Mouse (Mus musculus) heart, embryonic 14.5 days (tissue): ENCODE results near the gene Glud1. TPM values are rescaled to one million over a fixed set of nuclear protein-coding genes. Genes with fewer than 3 reads are reported as not detected.

Source experiments
- ATAC-seq: fragments of 200-750 bp; cut with Nextera tagmentation; 2 replicates; pipeline ENCODE4 v1.8.0; 2017; ENCODE audit warnings: low read depth, moderate TSS enrichment; ENCODE audit not compliant: insufficient number of reproducible peaks, insufficient read depth, low FRiP score
- H3K27ac ChIP-seq, 2 experiments: fragments of 200-500 bp in 1 of 2; fragments of 300-500 bp in 1 of 2; sonication (generic) in 1 of 2; replicated peaks in 1 of 2; 2 replicates each; pipeline ENCODE4 v1.5.1; 2012 to 2014; ENCODE audit warnings: low read depth in 2 of 2, low read length in 2 of 2, control low read depth in 1 of 2, mild to moderate bottlenecking in 1 of 2, mixed read lengths in 1 of 2; ENCODE audit not compliant: control insufficient read depth in 1 of 2, insufficient read depth in 1 of 2
- H3K27me3 ChIP-seq: fragments of 300-500 bp; sonication (generic); 2 replicates; pipeline ENCODE4 v1.6.1; 2014; ENCODE audit warnings: mild to moderate bottlenecking, low read length, control low read depth; ENCODE audit not compliant: control insufficient read depth, insufficient read depth
- H3K36me3 ChIP-seq: fragments of 300-500 bp; sonication (generic); 2 replicates; pipeline ENCODE4 v1.6.1; 2014; ENCODE audit warnings: mild to moderate bottlenecking, control low read depth, low read length, mixed read lengths; ENCODE audit not compliant: control insufficient read depth, insufficient read depth
- H3K4me1 ChIP-seq, 2 experiments: fragments of 200-500 bp in 1 of 2; fragments of 300-500 bp in 1 of 2; sonication (generic) in 1 of 2; 2 replicates each; pipeline ENCODE4 v1.6.1; 2012 to 2014; ENCODE audit warnings: low read length in 2 of 2, control low read depth in 1 of 2, mixed read lengths in 1 of 2; ENCODE audit not compliant: control insufficient read depth in 2 of 2, insufficient read depth in 2 of 2
- H3K4me2 ChIP-seq: fragments of 300-500 bp; sonication (generic); 2 replicates; pipeline ENCODE4 v1.6.1; 2014; ENCODE audit warnings: mild to moderate bottlenecking, low read length
- H3K4me3 ChIP-seq, 2 experiments: fragments of 200-500 bp in 1 of 2; fragments of 300-500 bp in 1 of 2; sonication (generic) in 1 of 2; 2 replicates each; pipeline ENCODE4 v1.5.1; 2012 to 2014; ENCODE audit warnings: low read length in 2 of 2, mild to moderate bottlenecking in 2 of 2, control low read depth in 1 of 2, low read depth in 1 of 2, moderate library complexity in 1 of 2; ENCODE audit not compliant: control insufficient read depth in 1 of 2, insufficient read depth in 1 of 2
- H3K9ac ChIP-seq: fragments of 300-500 bp; sonication (generic); 2 replicates; pipeline ENCODE4 v1.6.1; 2014; ENCODE audit warnings: mild to moderate bottlenecking, low read length
- H3K9me3 ChIP-seq: fragments of 300-500 bp; sonication (generic); 2 replicates; pipeline ENCODE4 v1.6.1; 2016; ENCODE audit warnings: low read length, control low read depth; ENCODE audit not compliant: control insufficient read depth
- WGBS: fragments of 180-500 bp; shearing (Covaris S2); extraction: QIAGEN DNeasy Blood & Tissue Kit; methylation state at CpG from one replicate; pipeline ENCODE4 v1.1.7; 2014; 5-methylcytosine and 5-hydroxymethylcytosine counted together
- polyA plus RNA-seq: library from polyadenylated mRNA; unstranded; fragments of >200 nt; fragmentation: Nextera tagmentation; extraction: Ambion mirVana; gene quantifications from 2 replicates; pipeline ENCODE4 v1.2.1, GENCODE M21; 2014

The Glud1 gene
- polyA plus RNA-seq, 1 experiment from 2014 or later, result 68.0 TPM

DNA sequence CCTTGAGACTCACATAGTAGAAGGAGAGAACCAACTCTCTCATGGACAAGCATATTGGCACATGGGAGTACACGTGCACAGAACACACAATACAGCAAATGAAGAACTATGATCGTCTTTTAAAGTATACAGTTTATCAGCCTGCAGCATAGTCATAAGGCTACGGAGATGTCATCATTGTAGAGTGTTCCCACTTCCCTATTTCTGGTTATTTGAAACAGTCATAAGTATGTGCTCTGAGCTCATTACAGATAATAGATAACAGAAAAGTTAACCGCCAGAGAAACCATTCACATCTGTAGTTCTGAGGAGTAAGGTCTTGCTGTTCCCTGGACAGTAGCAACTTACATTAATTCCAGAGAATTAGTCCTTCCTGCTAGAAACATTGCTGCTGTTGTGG is 32.6 kb downstream of the Glud1 start:
- H3K9me3 ChIP-seq, result no peaks in the 10 kb centered on the region
- H3K9ac ChIP-seq, result no peak overlapping the region
- H3K36me3 ChIP-seq, result peaks cover 64% of the 10 kb centered on the region
- no peak overlapping the region for H3K4me3 ChIP-seq
- no peaks in the 10 kb centered on the region for H3K27me3 ChIP-seq
- H3K4me1 ChIP-seq, result no peaks in the 10 kb centered on the region
- no peak for ATAC-seq
- H3K27ac ChIP-seq, result no peak overlapping the region
- 82% methylated on average over 4 of the region's 4 CpGs for WGBS
- no peak overlapping the region for H3K4me2 ChIP-seq

DNA sequence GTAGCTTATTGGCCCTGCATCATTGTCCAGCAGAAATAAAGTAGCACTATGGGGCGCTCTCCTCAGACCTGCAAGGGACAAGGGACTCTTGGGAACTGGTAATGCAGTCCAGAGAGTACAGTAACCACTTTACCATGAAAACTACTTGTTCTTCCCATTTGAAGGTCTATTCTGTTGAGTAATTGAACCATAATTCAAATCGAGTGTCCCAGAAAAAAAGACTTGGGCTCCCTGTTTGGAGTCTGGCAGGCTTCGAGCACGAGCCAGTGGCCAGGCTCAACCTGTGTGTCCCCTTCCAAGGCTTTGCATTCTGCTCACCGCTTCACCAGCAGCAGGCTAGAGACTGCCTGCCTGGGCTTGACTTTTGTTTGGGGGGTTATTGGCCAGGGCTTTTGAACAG is 33.8 kb downstream of the Glud1 start:
- Histone ChIP-seq H3K27me3 (no peaks in the 10 kb centered on the region), H3K9ac (no peak overlapping the region), H3K9me3 (no peaks in the 10 kb centered on the region), H3K36me3 (peaks cover 52% of the 10 kb centered on the region), H3K4me3 (no peak overlapping the region), H3K4me1 (no peaks in the 10 kb centered on the region), H3K27ac (no peak overlapping the region), H3K4me2 (no peak overlapping the region)
- WGBS, result 91% methylated on average over 5 of the region's 5 CpGs
- ATAC-seq, result no peak

DNA sequence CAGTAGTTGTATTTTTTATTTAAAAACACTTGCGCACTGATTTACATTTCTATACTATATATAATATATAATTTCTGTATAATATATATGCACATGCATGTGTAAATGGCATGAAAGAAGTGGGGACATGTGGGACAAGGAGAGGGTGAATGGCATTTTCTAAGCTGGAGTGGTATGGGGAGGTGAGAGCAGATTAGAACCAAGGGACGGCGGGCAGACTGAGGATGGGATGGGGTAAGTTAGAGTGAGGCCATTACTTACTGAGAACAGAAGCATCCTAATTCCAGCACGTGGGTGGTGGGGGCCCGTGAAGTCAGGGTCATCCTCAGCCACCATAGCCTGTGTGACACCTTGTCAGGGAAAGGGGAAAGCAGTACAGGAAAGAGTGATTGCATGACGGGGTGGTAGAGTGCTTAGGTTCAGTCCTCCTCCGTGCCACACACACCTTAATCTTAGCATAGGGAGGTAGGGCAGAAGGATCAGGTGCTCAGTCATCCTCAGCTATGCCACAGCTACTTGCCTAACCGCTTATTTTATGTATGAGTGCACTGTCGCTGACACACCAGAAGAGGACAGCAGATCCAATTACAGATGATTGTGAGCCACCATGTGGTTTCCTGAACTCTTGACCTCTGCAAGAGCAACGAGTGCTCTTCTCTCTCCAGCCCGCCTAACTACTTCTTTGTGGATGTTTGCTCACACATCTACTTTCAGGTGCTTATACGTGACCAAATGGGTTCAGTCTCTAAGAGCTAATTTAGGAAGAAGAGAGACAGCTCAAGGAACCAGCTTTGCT is 35.4 kb downstream of the Glud1 start:
- Histone ChIP-seq H3K36me3 (peaks cover 39% of the 10 kb centered on the region), H3K27ac (no peak overlapping the region), H3K9me3 (no peaks in the 10 kb centered on the region), H3K27me3 (no peaks in the 10 kb centered on the region), H3K4me3 (no peak overlapping the region), H3K4me1 (no peaks in the 10 kb centered on the region), H3K9ac (no peak overlapping the region), H3K4me2 (no peak overlapping the region)
- no peak for ATAC-seq
- 60% methylated on average over 12 of the region's 12 CpGs for WGBS

DNA sequence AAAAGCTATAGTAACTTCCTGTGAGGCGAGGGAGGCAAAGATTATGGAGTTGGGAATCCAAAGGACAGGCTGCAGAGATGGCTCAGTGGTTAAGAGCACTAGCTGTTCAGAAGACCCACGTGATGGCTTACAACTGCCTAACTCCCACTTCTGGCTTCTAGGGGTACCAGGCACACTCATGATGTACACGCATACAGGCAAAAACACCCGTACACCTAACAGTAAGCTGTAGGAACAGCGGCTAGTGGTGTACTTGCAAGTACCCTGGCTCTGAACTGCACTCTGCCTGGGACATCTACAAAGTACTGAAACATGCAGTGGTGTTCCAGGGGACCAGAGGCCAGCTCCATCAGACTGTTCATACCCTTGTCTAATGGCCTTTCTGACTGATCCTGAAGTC is 36.6 kb downstream of the Glud1 start:
- Histone ChIP-seq H3K36me3 (peaks cover 27% of the 10 kb centered on the region), H3K4me1 (no peaks in the 10 kb centered on the region), H3K27ac (no peak overlapping the region), H3K9ac (no peak overlapping the region), H3K27me3 (no peaks in the 10 kb centered on the region), H3K4me2 (no peak overlapping the region), H3K9me3 (no peaks in the 10 kb centered on the region), H3K4me3 (no peak overlapping the region)
- WGBS, result 89% methylated on average over 5 of the region's 5 CpGs
- no peak for ATAC-seq

DNA sequence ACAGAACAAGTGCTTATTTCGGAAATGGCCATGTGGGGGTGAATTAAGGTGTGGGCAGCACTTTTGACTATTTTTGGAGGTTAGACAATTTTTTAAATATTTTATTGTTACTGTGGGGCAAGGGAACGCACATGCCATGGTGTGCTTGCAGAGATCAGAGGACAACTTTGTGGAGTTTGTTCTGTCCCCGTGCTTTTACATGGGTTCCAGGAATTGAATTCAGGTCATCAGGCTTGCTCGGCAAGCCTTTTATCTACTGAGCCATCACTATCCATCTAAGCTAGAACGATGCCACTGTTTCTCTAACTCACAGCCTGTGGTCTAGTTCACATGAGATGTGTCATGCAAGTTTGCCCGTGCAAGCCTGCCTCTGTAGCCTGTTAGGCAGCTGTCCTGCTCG is 37.8 kb downstream of the Glud1 start:
- no peak overlapping the region for H3K4me3 ChIP-seq
- no peaks in the 10 kb centered on the region for H3K27me3 ChIP-seq
- 67% methylated on average over 7 of the region's 7 CpGs for WGBS
- no peak overlapping the region for H3K4me2 ChIP-seq
- no peak for ATAC-seq
- H3K36me3 ChIP-seq, result peaks cover 15% of the 10 kb centered on the region
- no peak overlapping the region for H3K9ac ChIP-seq
- H3K9me3 ChIP-seq, result no peaks in the 10 kb centered on the region
- H3K27ac ChIP-seq, result no peak overlapping the region
- no peaks in the 10 kb centered on the region for H3K4me1 ChIP-seq

DNA sequence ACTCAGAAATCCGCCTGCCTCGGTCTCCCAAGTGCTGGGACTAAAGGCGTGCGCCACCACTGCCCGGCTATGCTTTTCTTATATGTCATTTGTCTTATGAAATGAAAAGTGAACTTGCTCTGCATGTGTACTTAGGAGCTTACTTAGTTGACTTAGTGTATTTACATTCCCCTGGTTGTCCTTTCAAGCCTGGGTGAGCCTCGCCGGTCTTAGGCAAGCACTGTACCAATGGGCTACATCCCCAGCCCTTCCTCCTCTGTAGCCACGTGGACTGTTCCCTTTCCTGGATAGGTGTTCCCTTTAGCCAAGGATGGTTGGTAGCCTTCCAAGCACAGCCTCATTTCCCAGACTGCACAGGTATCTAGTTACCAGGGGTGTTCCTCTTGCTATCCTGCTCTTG is 38.5 kb downstream of the Glud1 start:
- Histone ChIP-seq H3K27ac (no peak overlapping the region), H3K4me1 (no peaks in the 10 kb centered on the region), H3K4me2 (no peak overlapping the region), H3K9me3 (no peaks in the 10 kb centered on the region), H3K4me3 (no peak overlapping the region), H3K9ac (no peak overlapping the region), H3K36me3 (peaks cover 9% of the 10 kb centered on the region), H3K27me3 (no peaks in the 10 kb centered on the region)
- ATAC-seq, result no peak
- 79% methylated on average over 8 of the region's 8 CpGs for WGBS

DNA sequence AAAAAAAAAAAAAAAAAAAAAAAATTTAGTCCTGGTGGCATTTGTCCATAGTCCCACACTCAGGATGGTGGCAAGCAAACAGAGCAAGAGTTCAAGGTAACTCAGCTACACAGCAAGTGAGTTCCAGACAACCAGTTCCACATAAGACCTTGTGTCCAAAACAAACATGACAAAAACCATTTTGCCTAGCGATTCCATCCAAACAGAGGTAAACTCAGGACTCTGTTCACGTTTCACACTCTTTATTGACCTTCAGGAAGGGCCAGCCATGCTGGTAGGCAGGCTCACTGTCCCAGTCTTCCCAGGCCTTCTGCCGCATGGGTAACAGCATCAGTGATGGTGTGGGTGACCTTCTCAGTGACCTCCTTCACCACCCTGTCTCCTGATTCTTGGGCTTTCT is 41.1 kb downstream of the Glud1 start:
- 76% methylated on average over 3 of the region's 3 CpGs for WGBS
- H3K4me3 ChIP-seq, result no peak overlapping the region
- ATAC-seq, result no peak

DNA sequence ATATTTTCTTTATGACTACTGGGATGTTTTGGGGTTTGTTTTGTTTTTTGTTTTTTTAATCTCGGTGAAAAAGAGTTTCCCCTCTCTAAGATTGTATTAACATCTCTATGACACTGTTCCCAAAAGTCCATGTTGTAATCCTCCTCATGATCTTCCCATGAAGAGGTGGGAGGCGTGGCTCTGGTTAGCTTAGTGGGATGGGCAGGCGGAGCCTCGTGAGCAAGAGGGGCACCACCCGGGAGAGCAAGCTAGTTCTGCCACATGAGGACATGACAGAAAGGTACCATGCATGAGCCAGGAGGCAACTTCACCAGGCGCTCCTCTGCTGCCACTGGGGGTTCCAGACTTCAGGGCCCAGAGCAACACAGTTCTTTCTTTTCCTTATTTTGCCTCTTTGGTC is 42.0 kb downstream of the Glud1 start:
- H3K27me3 ChIP-seq, result no peaks in the 10 kb centered on the region
- no peak for ATAC-seq
- no peak overlapping the region for H3K9ac ChIP-seq
- H3K4me3 ChIP-seq, result no peak overlapping the region
- 0 out of 4 replicates have a peak, but pooled peaks cover 0 to 3% of the 10 kb centered on the region in 2 experiments for H3K4me1 ChIP-seq
- no peak overlapping the region for H3K4me2 ChIP-seq
- H3K36me3 ChIP-seq, result no peaks in the 10 kb centered on the region
- WGBS, result 65% methylated on average over 6 of the region's 6 CpGs
- no peaks in the 10 kb centered on the region for H3K9me3 ChIP-seq
- H3K27ac ChIP-seq, result no peak overlapping the region

More for the DNA sequence above, 41.1 kb downstream of the Glud1 start:
- H3K27ac ChIP-seq, result no peak overlapping the region
- no peaks in the 10 kb centered on the region for H3K36me3 ChIP-seq
- H3K4me2 ChIP-seq, result no peak overlapping the region
- no peaks in the 10 kb centered on the region for H3K9me3 ChIP-seq
- H3K9ac ChIP-seq, result no peak overlapping the region
- no peaks in the 10 kb centered on the region for H3K27me3 ChIP-seq
- 0 out of 4 replicates have a peak, but pooled peaks cover 0 to 3% of the 10 kb centered on the region in 2 experiments for H3K4me1 ChIP-seq
